ENCODE assay signal across 17 mouse cellular contexts in the genomic region with DNA sequence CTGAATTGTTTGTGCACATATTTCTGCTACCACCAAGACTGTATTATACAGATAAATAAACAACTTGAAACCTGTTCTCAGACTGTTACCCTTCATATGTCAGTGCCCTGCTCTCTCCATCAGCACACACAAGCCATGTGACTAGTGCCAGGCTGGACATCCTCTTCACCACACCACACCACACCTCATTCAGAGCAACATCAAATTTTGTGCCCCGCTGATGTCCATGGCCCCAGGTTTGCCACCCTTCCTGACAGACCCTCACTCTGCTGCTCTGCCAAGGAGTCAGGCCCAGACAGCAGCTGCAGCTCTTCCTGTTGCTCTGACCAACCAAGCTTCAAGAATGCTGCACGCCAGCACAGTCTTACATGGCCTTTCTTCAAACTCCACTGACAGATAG. TPM values are rescaled to one million over a fixed set of nuclear protein-coding genes. Genes with fewer than 3 reads are reported as not detected.
A peak's percentile ranks its signal among the peaks of the same experiment; 100 is the strongest.
DNase-seq lines count a peak whose midpoint lies in the region; ATAC-seq and TF ChIP-seq lines count a peak whose summit lies in the region.
"Had no signal": no experiment of that assay in that cellular context is flagged by ENCODE, and none has a peak within 500 bp of the region (broad histone marks: within the 10 kb centered on the region; RNA-seq: fewer than 3 reads in every experiment).

No protein-coding gene starts in this region.

- H3K36me3 ChIP-seq in hindbrain, embryonic 15.5 days: peaks cover 49% of the 10 kb centered on the region
- H3K36me3 ChIP-seq in hindbrain, embryonic 12.5 days: peaks cover 80% of the 10 kb centered on the region
- H3K36me3 ChIP-seq in liver, embryonic 15.5 days (replicated peaks): peaks cover 94% of the 10 kb centered on the region
- peaks cover 84% of the 10 kb centered on the region for H3K36me3 ChIP-seq in myocyte (ENCODE audit: control insufficient read depth, insufficient read depth)
- peaks cover 65% of the 10 kb centered on the region for H3K36me3 ChIP-seq in neural tube, embryonic 15.5 days

- 0 out of 2 replicates have a peak, but pooled peaks cover 15% of the 10 kb centered on the region for H3K4me1 ChIP-seq in hindbrain, embryonic 15.5 days (replicated peaks)
- H3K4me1 ChIP-seq in hindbrain, embryonic 12.5 days: peaks cover 15% of the 10 kb centered on the region
- peaks cover 15% of the 10 kb centered on the region for H3K4me1 ChIP-seq in liver, embryonic 15.5 days (replicated peaks)
- 0 out of 2 replicates have a peak, but pooled peaks cover 14% of the 10 kb centered on the region for H3K4me1 ChIP-seq in neural tube, embryonic 15.5 days
- H3K4me1 ChIP-seq: embryonic facial prominence, embryonic 13.5 days had no signal

- ATAC-seq in hindbrain, embryonic 15.5 days (ENCODE audit: low FRiP score, low read depth): no peak
- ATAC-seq in hindbrain, embryonic 12.5 days (ENCODE audit: low FRiP score): no peak
- no peak for ATAC-seq in liver, embryonic 15.5 days (ENCODE audit: insufficient read depth)
- ATAC-seq in neural tube, embryonic 15.5 days (ENCODE audit: low FRiP score): no peak
- ATAC-seq: forebrain, embryonic 16.5 days had no signal

- H3K9me3 ChIP-seq in hindbrain, embryonic 15.5 days: no peaks in the 10 kb centered on the region
- H3K9me3 ChIP-seq in hindbrain, embryonic 12.5 days (replicated peaks): no peaks in the 10 kb centered on the region
- no peaks in the 10 kb centered on the region for H3K9me3 ChIP-seq in liver, embryonic 15.5 days (replicated peaks)
- no peaks in the 10 kb centered on the region for H3K9me3 ChIP-seq in neural tube, embryonic 15.5 days (replicated peaks)
- H3K9me3 ChIP-seq: embryonic facial prominence, embryonic 13.5 days; forebrain, embryonic 12.5 days; heart, embryonic 15.5 days had no signal

- no peak overlapping the region for H3K9ac ChIP-seq in hindbrain, embryonic 15.5 days
- no peak overlapping the region for H3K9ac ChIP-seq in hindbrain, embryonic 12.5 days
- no peak overlapping the region for H3K9ac ChIP-seq in liver, embryonic 15.5 days
- no peak overlapping the region for H3K9ac ChIP-seq in neural tube, embryonic 15.5 days (replicated peaks)
- H3K9ac ChIP-seq: embryonic facial prominence, embryonic 13.5 days; forebrain, embryonic 12.5 days; heart, embryonic 15.5 days had no signal

- H3K79me2 ChIP-seq in myocyte (ENCODE audit: control insufficient read depth, insufficient read depth): no peaks in the 10 kb centered on the region

- no peak for DNase-seq in liver
- DNase-seq: adrenal gland, adult 2 months; adrenal gland, postnatal 25 days; cerebellum, adult 18-20 months; cerebellum, adult 9-11 months; cerebellum, postnatal 36 days; gastrocnemius, postnatal 14 days; heart, postnatal 14 days had no signal

- H3K27me3 ChIP-seq in hindbrain, embryonic 15.5 days: no peaks in the 10 kb centered on the region
- no peaks in the 10 kb centered on the region for H3K27me3 ChIP-seq in hindbrain, embryonic 12.5 days
- H3K27me3 ChIP-seq in liver, embryonic 15.5 days: no peaks in the 10 kb centered on the region
- H3K27me3 ChIP-seq in myocyte (ENCODE audit: control insufficient read depth, insufficient read depth, insufficient read length): no peaks in the 10 kb centered on the region
- H3K27me3 ChIP-seq in neural tube, embryonic 15.5 days (replicated peaks): no peaks in the 10 kb centered on the region
- H3K27me3 ChIP-seq: embryonic facial prominence, embryonic 13.5 days; forebrain, embryonic 12.5 days; heart, embryonic 15.5 days had no signal

- no peak overlapping the region for H3K4me2 ChIP-seq in hindbrain, embryonic 15.5 days
- no peak overlapping the region for H3K4me2 ChIP-seq in hindbrain, embryonic 12.5 days (replicated peaks)
- no peak overlapping the region for H3K4me2 ChIP-seq in liver, embryonic 15.5 days
- H3K4me2 ChIP-seq in myocyte (ENCODE audit: low read depth): no peak overlapping the region
- no peak overlapping the region for H3K4me2 ChIP-seq in neural tube, embryonic 15.5 days
- H3K4me2 ChIP-seq: embryonic facial prominence, embryonic 13.5 days; forebrain, embryonic 12.5 days; heart, embryonic 15.5 days had no signal

- H3ac ChIP-seq in myocyte (ENCODE audit: control insufficient read depth, insufficient read length): no peak overlapping the region

- WGBS in hindbrain, embryonic 15.5 days: 86% methylated on average over 2 of the region's 2 CpGs
- 93% methylated on average over 2 of the region's 2 CpGs for WGBS in hindbrain, embryonic 12.5 days
- WGBS in liver, embryonic 15.5 days (ENCODE audit: insufficient replicate concordance): 70% methylated on average over 2 of the region's 2 CpGs
- WGBS in neural tube, embryonic 15.5 days: 83% methylated on average over 2 of the region's 2 CpGs

- no peak overlapping the region for H3K4me3 ChIP-seq in hindbrain, embryonic 15.5 days
- no peak overlapping the region for H3K4me3 ChIP-seq in hindbrain, embryonic 12.5 days
- no peak overlapping the region for H3K4me3 ChIP-seq in liver, embryonic 15.5 days (replicated peaks)
- no peak overlapping the region for H3K4me3 ChIP-seq in myocyte
- H3K4me3 ChIP-seq in neural tube, embryonic 15.5 days (replicated peaks): no peak overlapping the region
- H3K4me3 ChIP-seq: embryonic facial prominence, embryonic 13.5 days; forebrain, embryonic 12.5 days; heart, embryonic 15.5 days had no signal

- H3K27ac ChIP-seq in hindbrain, embryonic 15.5 days (replicated peaks): peak overlapping the region; percentile 75; the same call in 1 of the 2 replicates
- no peak overlapping the region; the same call in 1 of the 2 replicates for H3K27ac ChIP-seq in hindbrain, embryonic 12.5 days
- 0 out of 2 replicates have a peak overlapping the region, but pooled peaks have one; percentile 19 for H3K27ac ChIP-seq in liver, embryonic 15.5 days (replicated peaks)
- H3K27ac ChIP-seq in neural tube, embryonic 15.5 days (replicated peaks): peak overlapping the region; percentile 71
- H3K27ac ChIP-seq: embryonic facial prominence, embryonic 13.5 days; forebrain, embryonic 12.5 days had no signal

- TF ChIP-seq POLR2A in myocyte (IDR thresholded peaks at IDR 0.05; ENCODE audit: insufficient read length, low read depth): peak; percentile 32

TF ChIP-seq in myocyte, 11 proteins besides CTCF, POLR2A, EP300 and RAD21:
- TF ChIP-seq POLR2AphosphoS2 (IDR thresholded peaks at IDR 0.05; ENCODE audit: insufficient read length, low read depth) (peak; percentile 75), TCF3 (IDR thresholded peaks at IDR 0.05; ENCODE audit: insufficient read length, low read depth) (no peak)

RNA-seq across cellular contexts. Expression of a gene that starts 12.6 kb away (rescaled TPM):
- polyA plus RNA-seq in hindbrain, embryonic 15.5 days (2015; fragmentation: Nextera tagmentation; extraction: Ambion mirVana): 16.4 and 16.8 TPM in 2 replicates
- 24.9 and 29.9 TPM in 2 replicates for polyA plus RNA-seq in hindbrain, embryonic 12.5 days (2016; fragmentation: Nextera tagmentation; extraction: Ambion mirVana)
- polyA plus RNA-seq in liver, embryonic 15.5 days (2015; fragmentation: Nextera tagmentation; extraction: Ambion mirVana): 29.5 and 38.6 TPM in 2 replicates
- 50.9 TPM for polyA plus RNA-seq in myocyte (2012; fragmentation: generic; extraction: Trizol)
- polyA plus RNA-seq in neural tube, embryonic 15.5 days (2015; fragmentation: Nextera tagmentation; extraction: Ambion mirVana): 20.3 and 29.0 TPM in 2 replicates

RNA-seq across cellular contexts. Expression of a gene that starts 18.3 kb away (rescaled TPM):
- polyA plus RNA-seq in hindbrain, embryonic 15.5 days (2015; fragmentation: Nextera tagmentation; extraction: Ambion mirVana): 280 and 290 TPM in 2 replicates
- polyA plus RNA-seq in hindbrain, embryonic 12.5 days (2016; fragmentation: Nextera tagmentation; extraction: Ambion mirVana): 180 and 207 TPM in 2 replicates
- polyA plus RNA-seq in liver, embryonic 15.5 days (2015; fragmentation: Nextera tagmentation; extraction: Ambion mirVana): 168 and 173 TPM in 2 replicates
- 482 TPM for polyA plus RNA-seq in myocyte (2012; fragmentation: generic; extraction: Trizol)
- 308 and 330 TPM in 2 replicates for polyA plus RNA-seq in neural tube, embryonic 15.5 days (2015; fragmentation: Nextera tagmentation; extraction: Ambion mirVana)

RNA-seq across cellular contexts. Expression of a gene that starts 35.3 kb away (rescaled TPM):
- polyA plus RNA-seq in hindbrain, embryonic 15.5 days (2015; fragmentation: Nextera tagmentation; extraction: Ambion mirVana): 2.7 and 3.0 TPM in 2 replicates
- polyA plus RNA-seq in hindbrain, embryonic 12.5 days (2016; fragmentation: Nextera tagmentation; extraction: Ambion mirVana): 1.0 and 1.2 TPM in 2 replicates
- 8.7 and 9.4 TPM in 2 replicates for polyA plus RNA-seq in liver, embryonic 15.5 days (2015; fragmentation: Nextera tagmentation; extraction: Ambion mirVana)
- polyA plus RNA-seq in myocyte (2012; fragmentation: generic; extraction: Trizol): 51.8 TPM
- 2.5 and 3.8 TPM in 2 replicates for polyA plus RNA-seq in neural tube, embryonic 15.5 days (2015; fragmentation: Nextera tagmentation; extraction: Ambion mirVana)

RNA-seq across cellular contexts. Expression of a gene that starts 40.7 kb away (rescaled TPM):
- 11.9 and 14.0 TPM in 2 replicates for polyA plus RNA-seq in hindbrain, embryonic 15.5 days (2015; fragmentation: Nextera tagmentation; extraction: Ambion mirVana)
- polyA plus RNA-seq in hindbrain, embryonic 12.5 days (2016; fragmentation: Nextera tagmentation; extraction: Ambion mirVana): 8.1 and 8.5 TPM in 2 replicates
- polyA plus RNA-seq in liver, embryonic 15.5 days (2015; fragmentation: Nextera tagmentation; extraction: Ambion mirVana): 32.2 and 36.8 TPM in 2 replicates
- polyA plus RNA-seq in myocyte (2012; fragmentation: generic; extraction: Trizol): 4.0 TPM
- polyA plus RNA-seq in neural tube, embryonic 15.5 days (2015; fragmentation: Nextera tagmentation; extraction: Ambion mirVana): 15.0 and 20.6 TPM in 2 replicates

RNA-seq across cellular contexts. Expression of a gene that starts 42.7 kb away (rescaled TPM):
- 64.6 and 66.6 TPM in 2 replicates for polyA plus RNA-seq in hindbrain, embryonic 15.5 days (2015; fragmentation: Nextera tagmentation; extraction: Ambion mirVana)
- 63.2 and 66.8 TPM in 2 replicates for polyA plus RNA-seq in hindbrain, embryonic 12.5 days (2016; fragmentation: Nextera tagmentation; extraction: Ambion mirVana)
- polyA plus RNA-seq in liver, embryonic 15.5 days (2015; fragmentation: Nextera tagmentation; extraction: Ambion mirVana): 20.1 and 24.8 TPM in 2 replicates
- polyA plus RNA-seq in myocyte (2012; fragmentation: generic; extraction: Trizol): 35.5 TPM
- 59.9 and 68.7 TPM in 2 replicates for polyA plus RNA-seq in neural tube, embryonic 15.5 days (2015; fragmentation: Nextera tagmentation; extraction: Ambion mirVana)
